Mouse (Mus musculus) effector memory CD4-positive, alpha-beta T cell, adult 5 months (primary cell): ENCODE results near the gene Gm17728. TPM values are rescaled to one million over a fixed set of nuclear protein-coding genes. Genes with fewer than 3 reads are reported as not detected.

ENCODE experiments used
- polyA plus RNA-seq: library from polyadenylated mRNA; unstranded; fragments of 100-300 nt; shearing (Covaris generic); gene quantifications from one replicate; pipeline ENCODE4 v1.2.1, GENCODE M21; 2017

Gm17728 gene
- polyA plus RNA-seq = 1.6 TPM

DNA sequence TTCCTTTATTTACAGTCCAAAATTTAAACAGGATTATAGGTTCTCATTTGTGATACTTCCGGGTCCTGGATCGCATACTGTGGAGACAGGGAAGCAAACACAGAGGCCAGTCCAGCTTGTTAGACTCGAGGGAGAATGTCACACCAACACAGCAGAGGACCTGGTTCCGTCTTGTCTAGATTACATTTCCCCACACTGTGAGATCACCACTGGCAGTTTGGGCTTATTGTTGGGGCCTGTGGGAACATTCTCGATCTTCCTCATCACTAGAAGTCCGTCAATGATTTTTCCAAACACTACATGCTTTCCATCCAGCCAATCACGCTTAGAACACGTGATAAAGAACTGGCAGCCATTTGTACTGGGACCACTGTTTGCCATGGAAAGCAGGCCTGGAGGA lies at the start of gene Gm17728:
Gene Gm17728 (plus strand): TSS at position 301 of the 400 bp plus-strand sequence.

Other genes starting within 250 kb of the Gm17728 start
- gene Pabpc6, start 247.7 kb downstream of the Gm17728 start, polyA plus RNA-seq = not detected